Mouse (Mus musculus) mammary gland, adult 2 months (tissue): Measurements from ENCODE around the gene Nkiras1. TPM values are rescaled to one million over a fixed set of nuclear protein-coding genes. Genes with fewer than 3 reads are reported as not detected.

Experiments used
- polyA plus RNA-seq: library from polyadenylated mRNA; depleted of rRNA; stranded (reverse); fragments of >200 nt; gene quantifications from 2 replicates; pipeline ENCODE4 v1.2.3, GENCODE M21; 2012; ENCODE audit warnings: low replicate concordance; rRNA removed

Nkiras1 gene
- polyA plus RNA-seq: 2.3 and 7.0 TPM in 2 replicates

GRCm38 (mm10) chr14:18270529-18271441 is at the start of gene Nkiras1, which contains the start of gene Rpl15:
Gene Nkiras1, plus strand, starts transcription at chr14:18271136.
Gene Rpl15, minus strand, starts transcription at chr14:18271391.

GRCm38 (mm10) chr14:18238750-18239731 is 31.9 kb upstream of the Nkiras1 start, which contains the start of gene Nr1d2:
Gene Nr1d2, minus strand, starts transcription at chr14:18239127.

GRCm38 (mm10) chr14:18331693-18332131 is 60.8 kb downstream of the Nkiras1 start, which contains the start of gene Ube2e1:
Gene Ube2e1, minus strand, starts transcription at chr14:18331859.

Other genes with a start within 250 kb of the Nkiras1 start
- 12.9 and 23.9 TPM in 2 replicates for gene Nr1d2, start 32.0 kb upstream of the Nkiras1 start, polyA plus RNA-seq
- 147 and 222 TPM in 2 replicates for gene Rpl15, start 255 bp downstream of the Nkiras1 start, polyA plus RNA-seq
- 14.2 and 41.1 TPM in 2 replicates for gene Ube2e1, start 60.7 kb downstream of the Nkiras1 start, polyA plus RNA-seq